Mouse (Mus musculus): ENCODE results near the gene Pdzrn4. TPM values are rescaled to one million over a fixed set of nuclear protein-coding genes. Genes with fewer than 3 reads are reported as not detected.

The Pdzrn4 gene
- 0.17 and 0.30 TPM in 2 replicates for polyA plus RNA-seq (2012; rRNA removed)

GRCm38 (mm10) chr15:92396770-92397608, at the start of gene Pdzrn4:
Gene Pdzrn4, plus strand, starts transcription at chr15:92396881.

Data from colon, adult 2 months (tissue).